Mouse (Mus musculus): Measurements from ENCODE around the gene Fam172a.

DNA sequence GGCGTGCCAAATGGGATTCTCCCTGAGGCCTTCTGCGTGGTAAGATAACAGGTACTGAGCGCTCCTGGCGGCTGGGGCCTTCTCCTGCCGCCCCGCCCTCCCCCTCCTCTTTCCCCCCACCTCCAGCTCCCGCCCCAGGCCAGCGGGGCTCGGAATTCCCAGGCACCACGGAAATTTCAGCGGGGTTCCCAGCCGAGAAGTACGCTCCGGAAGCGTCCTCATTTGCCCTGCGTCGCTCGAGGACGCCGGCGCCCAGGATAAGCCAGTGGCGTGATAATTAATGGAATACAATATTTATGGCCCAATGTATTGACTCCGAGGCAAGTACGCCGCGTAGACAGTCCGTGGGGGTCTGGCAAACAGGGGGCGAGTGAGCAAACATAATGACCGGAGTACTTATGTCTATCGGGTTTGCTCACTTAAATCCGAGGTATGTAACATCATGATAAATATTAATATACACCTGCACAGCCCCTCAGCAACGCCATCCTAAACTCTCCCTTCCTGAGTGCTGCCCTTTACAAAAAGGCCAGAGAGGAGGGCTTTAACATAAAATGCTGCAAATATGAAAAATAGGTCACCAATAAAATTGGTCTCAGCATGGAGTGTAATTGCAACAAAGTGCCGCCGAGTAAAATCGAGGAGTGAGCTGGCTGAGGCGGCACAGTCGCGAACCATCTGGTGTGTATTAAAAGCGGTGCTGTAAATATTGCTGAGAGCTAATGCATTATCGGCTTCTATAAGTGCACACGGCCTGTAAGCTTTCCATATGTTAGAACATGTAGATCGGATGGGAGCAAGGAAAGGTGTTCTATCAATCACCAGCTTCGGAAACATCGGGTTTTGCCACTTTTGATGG lies 479.5 kb downstream of the Fam172a start:
- TF ChIP-seq EP300 (IDR thresholded peaks at IDR 0.05; ENCODE audit: insufficient read depth, low read depth, low read length) (no peak), CTCF (IDR thresholded peaks at IDR 0.05) (no peak), POLR2A (IDR thresholded peaks at IDR 0.05; ENCODE audit: insufficient read depth, low read depth, low read length) (no peak)

Data from heart, adult 2 months (tissue).